Mouse (Mus musculus) G1E (cell line): ENCODE data around the gene Odf3l1.

Experiments used
- CTCF ChIP-seq: IDR thresholded peaks from 2 replicates; pipeline ENCODE4 v1.5.1; 2012; ENCODE audit warnings: low read depth, low read length, inconsistent platforms, mixed read lengths
- GATA1 ChIP-seq: IDR thresholded peaks from 2 replicates; pipeline ENCODE4 v1.6.1; 2012; ENCODE audit warnings: borderline replicate concordance, low read length, inconsistent platforms, mixed read lengths
- GATA2 ChIP-seq: IDR thresholded peaks from 2 replicates; pipeline ENCODE4 v1.6.1; 2012; ENCODE audit warnings: low read depth, low read length, inconsistent platforms, borderline replicate concordance
- POLR2AphosphoS5 ChIP-seq: IDR thresholded peaks from 2 replicates; pipeline ENCODE4 v1.6.1; 2012; ENCODE audit warnings: low read depth, low read length, inconsistent platforms; ENCODE audit not compliant: insufficient replicate concordance
- TAL1 ChIP-seq: conservative IDR thresholded peaks from 2 replicates; pipeline ENCODE4 v1.6.1; 2012; ENCODE audit warnings: low read depth, low read length, inconsistent platforms, mixed read lengths

GRCm38 (mm10) chr9:56903662-56904061, 39.2 kb upstream of the Odf3l1 start:
- TF ChIP-seq POLR2AphosphoS5 (no peak), CTCF (no peak), GATA1 (no peak), GATA2 (no peak), TAL1 (no peak)
